Mouse (Mus musculus) ES-E14 (cell line): Measurements from ENCODE around the gene Fam181a. TPM values are rescaled to one million over a fixed set of nuclear protein-coding genes. Genes with fewer than 3 reads are reported as not detected.

Source experiments
- DNase-seq: peaks from one replicate; pipeline ENCODE4 v3.0.0-alpha.2; 2013; ENCODE audit warnings: low read depth, low spot score
- H3K27ac ChIP-seq: 2 replicates; pipeline ENCODE4 v1.5.1; 2012; ENCODE audit warnings: low read depth, mild to moderate bottlenecking, low read length, moderate library complexity, mixed read lengths; ENCODE audit not compliant: poor library complexity, insufficient read depth, severe bottlenecking
- H3K36me3 ChIP-seq: 2 replicates; pipeline ENCODE4 v1.6.1; 2012; ENCODE audit warnings: mild to moderate bottlenecking, low read length, moderate library complexity, mixed read lengths; ENCODE audit not compliant: control insufficient read depth, poor library complexity, insufficient read depth, severe bottlenecking
- H3K4me1 ChIP-seq, 2 experiments: fragments of 150-350 bp in 1 of 2; sonication (generic) in 1 of 2; 2 replicates each; pipeline ENCODE4 v1.6.1; 2012; ENCODE audit warnings: low read length in 2 of 2, mild to moderate bottlenecking in 1 of 2, mixed read lengths in 1 of 2; ENCODE audit not compliant: control insufficient read depth in 2 of 2, insufficient read depth in 2 of 2, poor library complexity in 1 of 2
- H3K4me3 ChIP-seq, 2 experiments: fragments of 150-350 bp in 1 of 2; sonication (generic) in 1 of 2; 2 replicates each; pipeline ENCODE4 v1.5.1; 2012; ENCODE audit warnings: low read length in 2 of 2, low read depth in 1 of 2, mild to moderate bottlenecking in 1 of 2, mixed read lengths in 1 of 2; ENCODE audit not compliant: insufficient read depth in 1 of 2, poor library complexity in 1 of 2, severe bottlenecking in 1 of 2
- H3K9ac ChIP-seq: 2 replicates; pipeline ENCODE4 v1.6.1; 2012; ENCODE audit warnings: low read depth, mild to moderate bottlenecking, low read length, mixed read lengths; ENCODE audit not compliant: poor library complexity, insufficient read depth, severe bottlenecking
- H3K9me3 ChIP-seq: fragments of 150-350 bp; sonication (generic); 2 replicates; pipeline ENCODE4 v1.6.1; 2012; ENCODE audit warnings: low read depth, mild to moderate bottlenecking, low read length; ENCODE audit not compliant: control insufficient read depth, insufficient read depth
- CHD2 ChIP-seq: IDR thresholded peaks from 2 replicates; pipeline ENCODE4 v1.6.1; 2014; ENCODE audit warnings: mild to moderate bottlenecking, low read depth, low read length, inconsistent platforms
- HCFC1 ChIP-seq: IDR thresholded peaks from 2 replicates; pipeline ENCODE4 v1.6.1; 2012; ENCODE audit warnings: low read length, inconsistent platforms, borderline replicate concordance; ENCODE audit not compliant: insufficient read depth
- MAFK ChIP-seq: IDR thresholded peaks from 2 replicates; pipeline ENCODE4 v1.6.1; 2014; ENCODE audit warnings: mild to moderate bottlenecking, low read depth, low read length, inconsistent platforms; ENCODE audit not compliant: insufficient read depth
- ZC3H11A ChIP-seq: IDR thresholded peaks from 2 replicates; pipeline ENCODE4 v1.6.1; 2012; ENCODE audit warnings: low read depth, mild to moderate bottlenecking, inconsistent platforms, low read length, borderline replicate concordance
- ZNF384 ChIP-seq: IDR thresholded peaks from 2 replicates; pipeline ENCODE4 v1.6.1; 2012; ENCODE audit warnings: low read depth, low read length, inconsistent platforms
- in situ Hi-C, 2 experiments: fragments of 600-800 bp; cut with MboI; formaldehyde crosslinking; loops; one replicate each; pipeline ENCODE4 v1.15.1; 2025; ENCODE audit warnings: low sequenced_read_pairs in 2 of 2, inconsistent platforms in 1 of 2; ENCODE audit not compliant: unreplicated experiment in 2 of 2
- total RNA-seq: library from RNA; depleted of rRNA; stranded (reverse); fragments of 300-350 nt; gene quantifications from 2 replicates; pipeline ENCODE4 v1.2.3, GENCODE M21; 2012

Fam181a gene
- total RNA-seq, 1 experiment = not detected

- in situ Hi-C loops = no loop called here
These were observed 37.7 kb upstream of the Fam181a start for GRCm38 (mm10) chr12:103273051-103273450.

DNA sequence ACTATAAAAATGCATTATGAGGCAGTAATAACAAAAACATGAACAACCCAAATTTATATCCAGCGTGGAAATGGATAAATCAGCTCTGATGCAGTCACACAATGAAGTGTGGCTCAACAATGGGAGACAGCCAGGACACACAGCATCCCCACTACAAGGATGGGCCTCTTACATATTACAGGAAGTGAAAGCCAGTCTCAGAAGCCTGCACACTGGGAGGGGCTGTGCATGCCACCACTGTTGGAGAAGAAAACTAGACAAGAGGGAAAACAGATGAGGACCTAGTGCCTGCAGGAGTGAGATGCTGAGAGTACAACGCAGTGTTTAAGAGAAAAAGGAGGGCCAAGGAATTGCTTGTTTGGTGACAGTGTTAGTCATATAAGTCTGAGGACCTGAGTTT lies 37.0 kb upstream of the Fam181a start:
- Histone ChIP-seq H3K4me3 (no peak overlapping the region), H3K9ac (no peak overlapping the region), H3K36me3 (no peaks in the 10 kb centered on the region), H3K9me3 (no peaks in the 10 kb centered on the region), H3K27ac (no peak overlapping the region), H3K4me1 (no peaks in the 10 kb centered on the region)
- no peak for TF ChIP-seq ZNF384
- TF ChIP-seq CHD2 = no peak
- TF ChIP-seq MAFK = no peak
- TF ChIP-seq HCFC1 = no peak
- no peak for TF ChIP-seq ZC3H11A
- DNase-seq = no peak
- in situ Hi-C loops = no loop called here

More at GRCm38 (mm10) chr12:103273051-103273450, 37.7 kb upstream of the Fam181a start:
- Histone ChIP-seq H3K4me3 (no peak overlapping the region), H3K27ac (no peak overlapping the region), H3K36me3 (no peaks in the 10 kb centered on the region), H3K9me3 (no peaks in the 10 kb centered on the region), H3K4me1 (no peaks in the 10 kb centered on the region), H3K9ac (no peak overlapping the region)
- DNase-seq = no peak
- no peak for TF ChIP-seq ZNF384
- TF ChIP-seq HCFC1 = no peak
- no peak for TF ChIP-seq CHD2
- no peak for TF ChIP-seq ZC3H11A
- TF ChIP-seq MAFK = no peak

- no peaks in the 10 kb centered on the region for H3K4me1 ChIP-seq
- no peaks in the 10 kb centered on the region for H3K9me3 ChIP-seq
- H3K27ac ChIP-seq = no peak overlapping the region
- H3K4me3 ChIP-seq = no peak overlapping the region
- TF ChIP-seq ZC3H11A = no peak
- no peak for TF ChIP-seq HCFC1
- no peak for TF ChIP-seq ZNF384
- TF ChIP-seq CHD2 = no peak
- TF ChIP-seq MAFK = no peak
- DNase-seq = no peak
- in situ Hi-C loops = no loop called here
- no peak overlapping the region for H3K9ac ChIP-seq
- no peaks in the 10 kb centered on the region for H3K36me3 ChIP-seq
These were observed 34.4 kb upstream of the Fam181a start for GRCm38 (mm10) chr12:103276422-103276821.

DNA sequence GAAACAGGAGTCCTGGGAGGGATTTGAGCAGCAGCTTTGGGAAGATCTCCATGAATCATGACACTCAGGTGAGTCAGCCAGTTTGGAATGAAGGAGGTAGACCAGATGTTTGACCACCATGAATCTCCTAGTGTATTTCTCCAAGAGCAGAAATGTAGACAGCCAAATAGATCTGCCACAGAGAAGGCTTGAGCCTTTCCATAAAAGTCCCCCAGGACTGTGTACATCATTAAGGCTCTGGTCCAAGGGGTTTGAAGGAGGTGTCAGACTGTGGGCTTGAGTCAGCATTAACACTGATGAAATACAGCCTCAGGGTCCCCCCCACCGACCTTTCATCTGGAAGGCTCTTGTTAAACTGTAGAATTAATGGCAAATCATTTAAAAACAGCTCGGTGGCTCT lies 29.3 kb upstream of the Fam181a start:
- in situ Hi-C loops = no loop called here
- TF ChIP-seq ZC3H11A (no peak), MAFK (no peak), ZNF384 (no peak), HCFC1 (no peak), CHD2 (no peak)
- H3K36me3 ChIP-seq = no peaks in the 10 kb centered on the region
- H3K4me1 ChIP-seq = no peaks in the 10 kb centered on the region
- DNase-seq = no peak
- no peak overlapping the region for H3K4me3 ChIP-seq
- H3K9me3 ChIP-seq = no peaks in the 10 kb centered on the region
- H3K27ac ChIP-seq = no peak overlapping the region
- no peak overlapping the region for H3K9ac ChIP-seq

DNA sequence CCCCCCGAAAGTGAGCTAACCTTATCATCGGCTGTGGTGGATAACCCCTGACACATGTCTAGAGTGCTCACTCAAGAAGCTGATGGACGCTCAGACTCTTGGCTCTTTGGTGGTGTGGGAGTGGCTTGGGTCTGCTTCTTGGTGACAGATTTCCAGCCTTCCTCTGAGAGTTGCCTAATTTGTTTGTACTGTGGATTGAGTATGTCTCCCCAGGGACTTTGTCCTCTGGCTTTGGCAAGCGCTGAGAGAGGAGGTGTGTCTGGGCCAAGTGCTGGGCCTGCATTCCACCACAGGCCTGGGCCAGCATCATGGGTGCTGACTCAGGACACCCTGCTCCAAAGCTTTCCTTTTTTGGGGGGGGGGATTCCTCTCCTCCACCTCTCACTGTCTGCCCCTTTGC lies 28.9 kb upstream of the Fam181a start:
- H3K4me3 ChIP-seq = no peak overlapping the region
- no peak overlapping the region for H3K27ac ChIP-seq
- H3K36me3 ChIP-seq = no peaks in the 10 kb centered on the region
- no peak for TF ChIP-seq ZC3H11A
- no peak for TF ChIP-seq ZNF384
- TF ChIP-seq CHD2 = no peak
- TF ChIP-seq HCFC1 = no peak
- TF ChIP-seq MAFK = no peak
- no peak for DNase-seq
- in situ Hi-C loops = no loop called here
- H3K9me3 ChIP-seq = no peaks in the 10 kb centered on the region
- H3K4me1 ChIP-seq = no peaks in the 10 kb centered on the region
- no peak overlapping the region for H3K9ac ChIP-seq
